Mouse (Mus musculus): Measurements from ENCODE around the gene Xpot.

Gene Xpot

DNA sequence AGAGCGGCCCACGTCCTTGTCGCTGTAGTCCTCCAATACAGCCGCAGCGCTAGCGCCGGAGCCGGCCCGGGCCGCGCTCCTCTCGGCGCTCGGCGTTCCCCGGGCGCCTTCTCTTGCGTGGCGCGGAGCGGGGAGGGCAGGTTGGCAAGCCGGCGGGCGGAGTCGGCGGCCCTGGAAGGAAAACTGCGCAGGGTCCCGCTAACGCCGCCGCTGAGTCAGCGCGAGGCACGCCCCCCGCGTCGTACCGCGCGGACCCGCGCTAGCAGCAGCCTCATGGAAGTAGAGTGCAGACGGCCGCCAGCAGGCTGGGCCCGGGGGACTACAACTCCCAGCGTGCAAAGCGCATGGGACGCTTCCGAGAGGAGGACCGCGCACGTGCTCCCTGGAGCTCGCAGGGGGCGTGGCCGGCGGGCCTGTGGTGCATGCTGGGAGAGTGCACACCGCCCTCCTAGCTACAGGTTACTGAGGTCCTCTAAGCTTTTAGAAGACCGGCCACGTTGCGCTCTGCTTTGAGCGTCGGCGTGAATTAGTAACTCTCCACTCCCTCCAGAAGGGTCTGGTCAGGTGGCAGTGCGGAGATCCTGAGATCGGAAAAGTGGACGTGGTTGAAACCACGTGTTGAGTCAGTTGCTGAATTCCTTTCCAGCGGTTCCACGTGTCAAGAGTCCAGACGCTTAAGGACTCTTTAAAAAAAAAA is at the start of gene Xpot:
Gene Xpot (minus strand): TSS at position 147 of the 697 bp plus-strand sequence.
- peak; percentile 97 to 98 for DNase-seq (ENCODE audit: low spot score in 2 of 2)

DNA sequence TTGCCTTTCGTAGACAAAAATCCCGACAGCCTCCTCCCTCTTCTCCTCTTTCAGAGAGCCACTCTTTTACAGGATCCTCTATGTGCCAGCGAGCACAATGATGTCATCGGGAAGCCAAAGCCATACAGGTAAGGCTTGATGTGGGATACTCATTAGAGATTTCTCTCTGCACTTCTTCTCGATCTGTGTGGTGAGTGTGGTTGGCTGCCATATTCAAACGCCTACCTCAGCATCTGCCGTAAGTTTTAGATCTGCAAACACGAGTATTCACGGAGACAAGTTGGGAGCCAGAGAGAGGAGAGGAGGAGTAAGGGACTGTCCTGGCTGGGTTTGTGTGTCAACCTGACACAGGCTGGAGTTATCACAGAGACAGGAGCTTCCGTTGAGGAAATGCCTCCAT is 43.0 kb upstream of the Xpot start:
- no peak for DNase-seq (ENCODE audit: low spot score in 2 of 2)

DNA sequence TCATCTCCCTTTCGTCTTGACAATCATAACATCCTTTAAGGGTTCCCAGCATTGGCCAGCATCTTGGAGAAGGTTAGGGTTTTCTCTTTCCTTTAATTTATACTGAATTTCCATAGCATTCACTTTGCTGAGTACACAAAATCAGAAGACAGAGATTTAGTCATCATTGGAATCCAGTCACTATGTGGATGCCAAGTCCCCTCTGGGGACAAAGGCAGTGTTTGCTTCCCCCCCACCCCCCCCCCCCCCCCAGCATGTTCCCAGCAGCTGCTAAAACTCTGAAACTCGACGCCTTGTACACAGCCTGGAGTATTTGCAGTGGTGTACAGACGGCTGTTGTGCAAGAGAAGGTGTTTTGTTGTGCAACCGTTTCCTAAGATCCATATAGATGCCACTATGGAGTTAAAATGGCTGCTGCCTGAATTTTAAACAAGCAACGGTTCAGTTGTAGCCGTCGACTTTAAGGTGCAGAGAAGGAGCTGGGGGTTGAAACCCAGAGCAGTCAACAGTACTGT is 39.6 kb upstream of the Xpot start:
- no peak for DNase-seq (ENCODE audit: low spot score in 2 of 2)

DNA sequence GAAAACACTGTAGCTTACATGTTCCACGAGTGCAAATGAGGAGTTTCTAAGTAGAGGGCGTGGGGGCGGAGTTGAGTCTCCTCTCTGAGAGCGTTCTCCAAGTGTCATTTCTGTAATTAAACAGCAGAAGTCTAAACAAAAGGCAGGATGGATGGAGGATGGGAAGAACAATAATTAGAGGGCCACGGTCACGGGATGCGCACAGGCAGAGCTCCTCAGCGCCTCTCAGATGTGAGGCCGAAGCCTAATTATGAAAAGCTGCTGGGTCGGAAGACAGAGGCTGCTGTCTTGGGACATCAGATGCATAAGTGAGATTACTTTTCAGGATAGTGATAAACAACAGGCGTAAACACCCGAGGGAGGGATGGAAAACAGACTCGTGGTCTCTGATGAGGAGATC is 37.5 kb upstream of the Xpot start:
- no peak for DNase-seq (ENCODE audit: low spot score in 2 of 2)

DNA sequence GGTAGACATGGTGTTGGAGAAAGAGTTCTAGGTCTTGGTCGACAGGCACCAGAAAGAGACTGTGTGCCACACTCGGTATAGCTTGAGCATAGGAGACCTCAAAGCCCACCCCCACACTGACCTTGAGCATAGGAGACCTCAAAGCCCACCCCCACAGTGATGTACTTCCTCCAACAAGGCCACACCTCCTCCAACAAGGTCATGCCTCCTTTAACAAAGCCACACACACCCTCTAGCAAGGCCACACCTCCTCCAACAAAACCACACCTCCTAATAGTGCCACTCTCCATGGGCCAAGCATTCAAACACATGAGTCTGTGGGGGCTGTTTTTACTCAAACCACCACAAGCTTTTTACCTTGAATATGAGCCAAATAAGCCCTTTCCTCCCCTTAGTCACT is 36.6 kb upstream of the Xpot start:
- no peak for DNase-seq (ENCODE audit: low spot score in 2 of 2)

DNA sequence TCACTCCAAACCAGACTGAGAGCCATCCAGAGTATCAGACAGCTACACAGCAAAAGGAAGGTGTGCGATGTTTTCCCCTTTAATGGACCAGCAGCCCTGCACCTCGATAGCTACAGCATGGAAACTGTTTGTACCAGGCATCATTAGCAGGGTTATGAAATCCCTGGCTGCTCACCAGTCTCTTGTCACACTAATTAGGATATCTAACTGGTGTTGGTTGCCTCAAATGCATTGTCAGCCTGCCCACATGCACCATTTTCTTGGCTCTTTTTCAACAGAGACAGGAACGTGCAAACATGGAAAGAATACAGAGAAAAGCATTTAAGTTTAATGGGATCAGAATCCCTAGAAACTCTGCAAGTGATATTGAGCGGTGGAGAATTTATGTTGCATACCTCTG is 29.8 kb upstream of the Xpot start:
- DNase-seq (ENCODE audit: low spot score in 2 of 2), result no peak

DNA sequence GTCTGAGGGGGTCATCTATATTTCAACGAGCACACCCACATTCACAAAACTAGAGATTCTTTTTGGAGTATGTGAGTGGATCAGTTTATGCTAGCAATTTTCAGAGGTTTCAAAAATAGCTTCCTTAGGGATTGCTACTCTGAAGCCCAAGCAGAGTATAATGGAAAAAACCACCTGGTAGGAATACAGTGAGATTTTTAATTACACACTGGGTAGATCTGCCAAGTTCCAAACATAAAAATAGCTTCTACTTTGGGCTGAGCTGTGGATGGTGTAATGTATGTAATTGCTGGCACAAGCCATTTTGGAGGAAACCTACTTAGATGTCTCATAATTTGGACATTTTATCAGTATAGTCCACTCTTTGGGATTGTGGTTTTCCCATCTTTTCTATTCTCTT is 26.9 kb upstream of the Xpot start:
- DNase-seq (ENCODE audit: low spot score in 2 of 2), result no peak

DNA sequence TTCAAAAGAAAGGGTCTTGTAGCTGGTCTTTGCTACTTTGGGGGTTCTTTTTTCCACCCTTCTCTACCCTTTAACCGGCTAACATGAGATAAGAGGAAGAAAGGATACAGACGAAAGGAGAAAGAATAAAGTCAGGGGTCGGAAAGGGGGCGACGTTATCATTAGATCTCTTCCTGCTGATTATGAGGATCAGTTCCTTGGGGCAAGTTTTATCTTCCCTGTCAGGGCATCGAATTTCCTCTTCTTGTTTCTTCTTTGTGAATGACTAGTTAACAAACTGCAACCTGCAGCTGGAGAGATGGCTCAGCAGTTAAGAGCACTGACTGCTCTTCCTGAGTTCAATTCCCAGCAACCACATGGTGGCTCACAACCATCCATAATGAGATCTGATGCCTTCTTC is 20.2 kb upstream of the Xpot start:
- no peak for DNase-seq (ENCODE audit: low spot score in 2 of 2)

DNA sequence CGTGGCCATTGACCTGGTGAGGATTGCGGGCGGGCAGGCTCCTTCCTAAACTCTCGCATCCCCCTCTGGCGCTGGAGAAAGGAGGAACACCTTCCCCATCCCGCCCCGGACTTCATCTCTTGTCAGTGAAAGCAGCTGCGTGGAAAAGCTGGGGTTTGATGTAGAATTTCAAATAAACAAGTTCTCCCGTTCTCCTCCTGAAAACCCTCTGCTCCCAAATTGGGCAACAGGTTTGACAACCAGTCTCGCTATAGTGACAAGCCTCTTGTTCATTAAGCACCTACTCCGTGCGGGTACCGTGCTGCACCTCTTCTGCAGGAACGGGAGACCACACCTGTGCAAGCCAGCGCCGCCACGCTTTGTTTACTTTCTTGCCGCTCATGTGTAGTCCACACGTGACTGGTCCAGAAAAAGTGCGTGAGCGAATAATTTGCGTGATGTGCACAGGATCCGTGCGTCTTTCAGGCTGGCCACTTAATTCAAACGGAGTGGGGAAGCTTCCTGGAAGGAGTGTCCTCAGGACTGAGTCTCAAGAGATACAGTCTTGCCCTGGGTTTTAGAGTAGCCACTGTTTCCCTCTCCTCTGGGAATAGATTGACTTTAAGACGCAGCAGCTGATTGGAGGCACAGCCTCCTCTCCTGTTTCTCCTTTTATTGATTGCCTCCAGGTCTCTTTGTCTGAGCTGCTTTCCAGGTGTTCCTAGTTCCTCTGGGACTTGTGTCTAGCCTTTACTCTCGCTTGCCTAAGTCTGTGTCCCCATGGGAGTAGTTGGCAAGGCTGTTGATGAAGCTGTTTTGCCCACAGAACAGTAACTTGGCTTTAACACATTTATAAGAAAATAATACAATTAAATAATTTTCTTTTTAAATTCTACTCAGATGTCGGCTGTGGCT is 16.2 kb upstream of the Xpot start:
- DNase-seq (ENCODE audit: low spot score in 2 of 2), result no peak

DNA sequence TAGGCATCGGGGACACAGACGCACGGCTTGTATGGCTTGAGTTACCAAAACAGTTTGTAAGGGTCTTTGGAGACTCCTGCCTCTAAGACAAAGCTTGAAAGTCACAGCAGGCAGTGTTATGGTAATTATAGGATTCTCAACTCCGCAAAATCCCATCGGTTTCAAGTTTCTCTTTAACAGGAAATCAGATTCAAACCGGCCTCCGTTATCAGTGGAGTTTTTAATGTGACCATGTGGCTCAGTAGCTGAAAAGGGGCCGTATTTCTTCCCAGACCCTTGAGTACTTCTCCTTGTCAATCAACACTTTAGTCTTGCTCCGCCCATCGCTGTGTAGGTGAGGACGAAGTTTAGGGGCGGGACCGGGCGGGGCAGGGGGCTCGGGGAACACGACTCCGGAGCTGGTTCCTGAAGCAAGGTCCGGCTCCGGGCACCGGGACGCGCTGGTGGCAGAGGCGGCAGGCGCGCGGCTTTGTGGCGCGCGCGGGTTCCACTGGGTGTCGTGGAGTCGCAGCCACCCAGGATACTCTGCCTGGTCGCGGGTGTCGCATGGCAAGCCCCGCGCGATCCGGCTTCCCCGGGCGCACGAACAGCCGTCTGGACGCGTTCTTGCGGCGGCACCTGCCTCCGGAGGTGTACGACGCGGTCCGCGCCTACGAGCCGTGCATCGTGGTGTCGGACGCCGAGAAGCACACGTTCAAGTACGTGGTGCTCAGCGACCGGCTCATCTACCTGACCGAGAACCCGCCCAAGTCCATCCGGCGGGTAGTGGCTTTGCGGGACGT is 15.3 kb upstream of the Xpot start, which contains the start of gene D930020B18Rik:
Gene D930020B18Rik (plus strand): TSS at position 317 of the 782 bp plus-strand sequence.
- DNase-seq (ENCODE audit: low spot score in 2 of 2), result peak in 1 of 2 experiments; percentile 63

DNA sequence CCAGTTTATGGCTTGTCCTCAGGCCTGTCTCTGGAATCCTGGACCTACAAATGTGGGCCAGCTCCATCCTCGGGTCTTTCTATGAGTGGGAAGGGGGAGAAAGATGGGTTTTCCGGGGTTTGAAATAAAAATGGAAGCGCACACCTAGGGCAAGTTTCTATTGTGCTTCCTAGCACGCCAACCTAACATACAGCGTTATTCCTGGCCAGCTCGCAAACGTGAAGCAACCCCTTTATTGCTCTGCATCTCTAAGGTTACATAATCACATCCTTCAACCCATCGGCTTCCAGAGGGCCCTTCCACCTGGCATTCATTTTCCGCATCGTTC is 14.8 kb upstream of the Xpot start:
- no peak for DNase-seq (ENCODE audit: low spot score in 2 of 2)

DNA sequence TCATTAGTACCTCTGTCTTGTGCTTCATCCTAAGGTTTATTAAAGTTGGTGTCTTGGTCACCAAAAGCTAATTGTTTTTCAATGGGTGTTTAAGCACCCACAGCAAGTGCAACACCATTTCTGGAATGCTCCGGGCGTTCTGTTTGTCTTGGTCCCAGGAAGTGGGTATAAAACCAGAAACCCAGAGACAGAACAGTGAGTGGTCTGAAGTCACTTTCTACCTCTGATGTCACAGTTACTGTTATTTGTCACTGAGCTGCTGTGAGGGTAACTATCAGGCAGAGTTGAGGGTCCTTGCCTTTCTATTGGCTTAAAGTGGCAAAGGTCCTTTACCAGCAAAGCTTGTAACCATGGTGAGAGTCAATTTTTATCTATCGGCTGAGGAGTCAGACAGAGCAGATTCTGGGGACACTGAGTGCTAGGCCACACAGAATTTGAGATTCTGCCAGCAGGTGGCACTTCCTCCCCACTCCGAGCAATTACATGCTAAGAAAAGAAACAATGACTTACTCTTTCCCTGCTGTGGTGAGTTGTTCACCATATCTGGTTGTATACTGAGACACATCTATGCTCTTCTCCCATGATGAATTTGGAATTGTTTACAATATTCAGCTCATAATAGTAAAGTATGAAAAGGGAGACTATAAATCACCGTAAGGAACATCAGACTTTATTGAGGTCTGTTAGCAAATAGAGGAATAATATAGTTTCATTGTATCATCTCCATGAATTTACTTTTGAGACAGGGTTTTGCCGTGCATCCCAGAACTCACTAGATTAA is 14.2 kb upstream of the Xpot start:
- no peak for DNase-seq (ENCODE audit: low spot score in 2 of 2)

DNA sequence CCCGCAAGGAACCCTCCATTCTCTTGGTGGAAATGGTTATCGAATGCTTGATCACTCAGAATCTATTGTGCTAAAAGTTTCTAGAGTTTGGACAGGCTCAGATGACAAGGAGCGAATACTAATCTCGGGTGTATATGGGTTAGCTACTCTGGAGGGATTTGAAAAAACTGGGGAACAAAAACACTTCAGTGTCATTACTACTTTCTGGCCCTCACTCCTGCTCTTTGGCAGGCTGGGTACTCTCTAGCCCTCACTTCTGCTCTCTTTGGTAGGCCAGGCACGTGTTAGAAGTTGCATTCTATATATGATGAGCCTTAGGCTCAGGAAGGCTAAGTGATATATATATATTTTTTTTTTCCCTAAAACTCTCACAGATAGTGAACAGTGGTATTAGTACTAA is 13.4 kb upstream of the Xpot start:
- DNase-seq (ENCODE audit: low spot score in 2 of 2), result no peak

DNA sequence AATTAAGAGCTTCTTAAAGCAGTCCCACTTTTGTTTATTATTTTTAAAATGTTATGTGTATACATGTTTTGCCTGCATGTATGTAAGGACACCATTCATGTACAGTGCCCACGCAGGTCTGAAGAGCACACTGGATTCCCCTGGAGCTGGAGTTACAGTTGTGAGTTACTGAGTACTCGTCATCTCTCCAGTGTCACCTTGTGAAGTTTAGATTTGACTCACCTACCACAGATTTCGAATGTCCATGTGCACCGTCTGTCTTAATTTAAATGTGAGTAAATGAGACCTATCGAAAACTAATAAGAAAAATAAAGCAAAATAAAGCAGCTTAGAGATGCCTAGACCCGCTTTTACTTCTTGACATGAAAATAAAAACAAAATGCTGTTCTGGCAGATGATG is 10.1 kb upstream of the Xpot start:
- no peak for DNase-seq (ENCODE audit: low spot score in 2 of 2)

DNA sequence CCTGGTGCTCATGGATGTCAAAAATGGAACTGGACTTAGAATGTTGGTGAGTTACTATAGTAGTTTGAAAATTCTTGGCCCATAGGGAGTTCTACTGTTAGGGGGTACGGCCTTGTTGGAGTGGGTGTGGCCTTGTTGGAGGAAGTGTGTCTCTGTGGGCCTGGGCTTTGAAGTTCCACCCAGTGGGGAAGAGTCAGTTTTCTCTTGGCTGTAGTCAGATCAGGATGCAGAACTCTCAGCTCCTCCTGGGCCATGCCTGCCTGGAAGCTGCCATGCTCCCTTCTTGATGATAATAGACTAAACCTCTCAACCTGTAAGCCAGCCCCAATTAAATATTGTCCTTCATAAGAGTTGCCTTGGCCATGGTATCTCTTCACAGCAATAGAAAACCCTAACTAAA is 8.0 kb upstream of the Xpot start:
- DNase-seq (ENCODE audit: low spot score in 2 of 2), result no peak

DNA sequence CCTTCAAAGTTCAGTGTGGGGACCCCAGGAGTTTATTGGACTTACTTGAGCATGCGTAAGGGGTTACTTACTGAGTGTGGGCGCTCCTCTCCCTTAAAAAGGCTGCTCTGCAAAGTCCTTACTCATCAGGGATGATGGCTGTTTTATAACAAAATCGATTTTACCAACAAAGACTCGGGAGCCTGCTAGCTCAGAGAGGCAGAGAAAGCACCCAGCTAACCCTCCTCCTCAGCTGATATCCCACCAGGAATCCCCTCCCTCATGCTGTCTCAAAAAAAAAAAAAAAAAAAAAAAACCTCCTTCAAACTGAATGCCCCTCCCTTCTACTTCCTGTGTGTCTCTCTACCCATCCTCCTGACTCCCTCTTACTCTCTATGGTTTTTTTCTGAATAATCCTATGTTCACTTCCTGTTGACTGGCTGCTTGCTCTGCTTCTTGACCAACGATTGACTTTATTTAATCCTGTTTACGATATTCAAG is 2.5 kb upstream of the Xpot start:
- DNase-seq (ENCODE audit: low spot score in 2 of 2), result no peak

DNA sequence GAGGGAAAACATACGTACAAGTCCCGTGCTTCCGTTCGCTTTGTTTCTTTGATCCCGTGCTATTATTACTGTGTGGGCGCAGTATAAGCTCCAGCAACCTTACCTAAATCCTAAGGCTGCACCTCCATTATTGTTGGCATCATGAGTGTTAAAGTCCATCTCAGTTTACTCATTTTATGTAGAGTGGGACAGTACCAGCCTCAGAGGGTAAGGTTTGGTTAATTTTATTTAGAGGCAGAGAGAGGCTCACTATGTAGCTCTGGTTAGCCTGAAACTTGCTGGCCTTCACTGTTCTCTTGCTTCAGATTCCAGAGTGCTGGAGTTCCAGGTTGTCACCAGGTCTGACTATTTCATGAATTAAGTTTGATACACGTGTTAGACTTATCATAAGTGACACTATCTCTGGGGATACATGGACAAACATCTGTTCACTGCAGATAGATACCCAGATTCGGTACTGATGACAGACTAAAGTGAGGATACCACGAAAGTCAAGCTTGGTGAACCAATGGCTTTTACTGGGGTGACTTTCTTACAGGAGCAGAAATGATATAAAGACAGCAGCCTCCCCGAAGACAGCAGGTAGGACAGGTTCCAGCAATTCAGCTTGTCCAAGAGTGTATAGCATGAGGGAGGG is 1.2 kb upstream of the Xpot start:
- DNase-seq (ENCODE audit: low spot score in 2 of 2), result no peak

DNA sequence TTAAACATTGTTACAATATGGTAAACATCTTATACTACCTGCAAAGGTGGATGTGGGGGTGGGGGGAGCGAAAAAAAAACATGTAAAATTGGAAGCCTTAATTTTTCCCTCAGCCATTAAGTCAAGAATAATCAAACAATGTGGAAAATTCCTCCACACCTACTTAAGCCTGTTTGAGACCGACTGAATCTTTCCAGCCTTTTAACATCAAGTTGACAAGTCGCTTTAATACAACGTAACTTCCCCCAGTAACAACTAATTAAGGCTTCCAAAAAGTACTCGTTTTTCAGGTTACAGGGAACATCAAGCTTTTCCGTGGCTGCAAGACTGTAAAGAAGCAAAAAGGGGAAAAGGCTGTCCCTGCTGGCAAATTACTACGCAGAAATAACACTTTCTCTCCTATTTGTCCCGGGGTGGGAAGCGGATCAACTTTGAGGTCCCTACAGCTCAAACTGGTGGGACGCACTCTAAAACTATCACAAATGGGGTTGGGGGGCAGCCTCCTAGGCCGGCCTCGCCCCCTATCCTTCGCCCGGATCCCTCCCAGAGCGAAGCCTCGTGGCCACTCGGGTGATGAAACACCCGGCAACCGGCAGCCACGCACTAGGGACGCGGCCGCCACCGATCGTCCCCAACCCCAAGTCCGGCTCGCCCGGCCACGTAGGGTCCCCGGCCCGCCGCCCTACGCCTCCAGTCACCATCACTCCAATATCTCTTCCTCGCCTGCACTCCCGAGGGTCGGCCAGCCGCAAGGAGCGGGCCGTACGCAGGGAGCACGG is 536 bp downstream of the Xpot start:
- DNase-seq (ENCODE audit: low spot score in 2 of 2), result no peak

DNA sequence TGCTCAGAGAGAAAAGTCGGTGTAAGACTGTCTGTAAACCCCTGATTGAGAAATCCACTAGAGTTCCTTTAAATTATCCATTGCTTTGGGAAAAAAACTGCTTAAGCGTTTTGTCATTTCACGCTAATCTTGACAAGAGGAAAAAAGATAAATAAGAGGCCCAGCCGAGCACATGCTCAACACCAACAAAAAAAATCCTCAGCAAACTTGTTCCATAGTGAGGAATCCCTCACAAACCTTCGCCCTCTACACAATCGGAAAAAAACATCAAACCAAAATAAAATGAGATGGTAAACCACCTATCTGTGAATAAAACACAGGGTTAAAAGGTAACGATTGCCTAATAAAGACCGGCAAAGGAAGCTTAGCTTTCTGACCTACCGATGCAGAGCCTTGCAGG is 1.1 kb downstream of the Xpot start:
- DNase-seq (ENCODE audit: low spot score in 2 of 2), result no peak

DNA sequence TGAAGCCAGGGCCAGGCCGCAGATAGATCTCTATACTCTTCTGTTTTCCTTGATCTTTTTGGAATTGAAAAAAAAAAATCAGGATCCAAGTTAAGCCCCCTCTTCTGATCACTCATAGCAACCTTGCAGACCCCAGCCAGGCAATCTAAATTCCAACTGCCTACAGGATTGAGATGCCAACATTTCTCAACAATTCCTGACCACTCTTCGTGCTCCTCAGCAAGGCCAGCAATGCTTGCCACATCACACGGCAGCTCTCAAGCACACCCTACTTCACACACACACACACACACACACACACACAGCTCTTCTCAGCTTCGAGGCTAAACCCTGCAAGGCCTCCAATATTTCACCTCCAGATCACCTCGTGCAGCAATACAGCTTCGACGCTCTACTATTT is 2.5 kb downstream of the Xpot start:
- no peak for DNase-seq (ENCODE audit: low spot score in 2 of 2)

All from spleen, postnatal 4 days (tissue).